Mouse (Mus musculus) megakaryocyte progenitor cell, adult 5-6 weeks (primary cell): ENCODE data around the gene Filip1l. TPM values are rescaled to one million over a fixed set of nuclear protein-coding genes. Genes with fewer than 3 reads are reported as not detected.

Experiments
- ATAC-seq: replicated peaks from 2 replicates; pipeline ENCODE4 v1.8.0; 2016; ENCODE audit warnings: mild to moderate bottlenecking, moderate TSS enrichment, inconsistent platforms; ENCODE audit not compliant: poor library complexity
- total RNA-seq, 2 experiments: library from RNA; stranded (forward) in 1 of 2; stranded (reverse) in 1 of 2; fragments of 157-497, 149-512 nt in 1 of 2; fragments of 200-1000 nt in 1 of 2; gene quantifications; 2 replicates each; pipeline versions ENCODE4 v1.2.3 to v1.2.4; 2015 to 2017

The Filip1l gene
- total RNA-seq, 2 experiments from 2014 or later = 2.8 to 5.2 TPM

- ATAC-seq = no peak
Measured at GRCm38 (mm10) chr16:57478451-57478850, 125.6 kb downstream of the Filip1l start.

- ATAC-seq = peak; percentile 42
Measured at GRCm38 (mm10) chr16:57479776-57480175, 126.9 kb downstream of the Filip1l start.

- ATAC-seq = peak; percentile 90
Measured at GRCm38 (mm10) chr16:57482264-57482663, 129.4 kb downstream of the Filip1l start.

GRCm38 (mm10) chr16:57482911-57483310 lies 130.0 kb downstream of the Filip1l start:
- ATAC-seq = 0 out of 2 replicates have a peak, but pooled peaks have one; percentile 7

GRCm38 (mm10) chr16:57483503-57483902 lies 130.6 kb downstream of the Filip1l start:
- ATAC-seq = no peak

- ATAC-seq = no peak
Measured at GRCm38 (mm10) chr16:57484043-57484795, 131.3 kb downstream of the Filip1l start.

- no peak for ATAC-seq
Measured at GRCm38 (mm10) chr16:57485265-57485664, 132.4 kb downstream of the Filip1l start.

GRCm38 (mm10) chr16:57486266-57486665 lies 133.4 kb downstream of the Filip1l start:
- ATAC-seq = no peak

GRCm38 (mm10) chr16:57488661-57489060 lies 135.8 kb downstream of the Filip1l start:
- ATAC-seq = no peak

- no peak for ATAC-seq
Measured at GRCm38 (mm10) chr16:57490691-57491090, 137.8 kb downstream of the Filip1l start.

- ATAC-seq = no peak
Measured at GRCm38 (mm10) chr16:57491853-57492252, 139.0 kb downstream of the Filip1l start.

GRCm38 (mm10) chr16:57495476-57496203 lies 142.7 kb downstream of the Filip1l start:
- no peak for ATAC-seq

- no peak for ATAC-seq
Measured at GRCm38 (mm10) chr16:57496437-57497173, 143.7 kb downstream of the Filip1l start.

- ATAC-seq = no peak
Measured at GRCm38 (mm10) chr16:57500851-57501250, 148.0 kb downstream of the Filip1l start.

- peak; percentile 80 for ATAC-seq
Measured at GRCm38 (mm10) chr16:57502230-57502629, 149.3 kb downstream of the Filip1l start.

GRCm38 (mm10) chr16:57502761-57503160 lies 149.9 kb downstream of the Filip1l start:
- ATAC-seq = no peak

GRCm38 (mm10) chr16:57504728-57505127 lies 151.8 kb downstream of the Filip1l start:
- ATAC-seq = peak; percentile 61

GRCm38 (mm10) chr16:57506133-57506532 lies 153.2 kb downstream of the Filip1l start:
- ATAC-seq = no peak

GRCm38 (mm10) chr16:57508351-57508750 lies 155.5 kb downstream of the Filip1l start:
- ATAC-seq = no peak

GRCm38 (mm10) chr16:57509099-57509498 lies 156.2 kb downstream of the Filip1l start:
- no peak for ATAC-seq

- no peak for ATAC-seq
Measured at GRCm38 (mm10) chr16:57513562-57513961, 160.7 kb downstream of the Filip1l start.
